Mouse (Mus musculus): ENCODE measurements around the gene D030056L22Rik.

The D030056L22Rik gene

DNA sequence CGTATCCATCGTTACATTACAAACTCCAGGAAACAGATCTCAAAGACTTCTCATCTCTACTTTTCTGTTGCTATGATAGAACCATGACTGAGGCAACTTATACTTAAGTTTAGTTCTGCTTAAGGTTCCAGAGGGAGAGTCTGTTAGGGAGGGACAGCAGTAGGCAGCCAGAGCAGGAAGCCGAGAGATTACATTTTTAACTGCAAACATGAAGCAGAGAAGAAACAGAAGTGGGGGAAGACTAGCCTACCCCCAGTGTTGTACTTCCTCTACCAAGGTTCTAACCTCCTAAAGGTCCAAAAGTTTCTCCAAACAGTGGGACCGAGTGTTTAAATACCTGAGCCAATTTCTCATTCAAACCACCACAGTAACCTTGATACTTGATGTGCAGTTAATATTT is 22.9 kb downstream of the D030056L22Rik start:
- no peak for DNase-seq

DNA sequence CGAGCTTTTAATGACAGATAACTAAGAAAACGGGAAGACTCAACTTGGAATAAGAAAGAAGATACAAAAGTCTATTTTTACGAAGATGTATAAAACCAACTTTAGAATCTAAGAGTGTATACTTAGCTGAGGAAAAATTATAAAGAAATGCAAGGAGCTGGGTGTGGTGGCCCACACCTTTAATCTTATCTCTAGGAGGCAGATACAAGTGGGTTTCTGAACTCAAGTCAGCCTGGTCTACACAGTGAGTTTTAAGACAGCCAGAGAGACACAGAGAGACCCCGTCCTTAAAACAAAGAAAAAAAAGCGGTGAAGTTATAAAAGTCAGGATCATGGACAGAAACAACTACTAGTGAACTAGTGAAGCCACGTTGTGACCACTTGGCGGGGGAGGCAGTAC is 26.2 kb downstream of the D030056L22Rik start:
- no peak for DNase-seq

DNA sequence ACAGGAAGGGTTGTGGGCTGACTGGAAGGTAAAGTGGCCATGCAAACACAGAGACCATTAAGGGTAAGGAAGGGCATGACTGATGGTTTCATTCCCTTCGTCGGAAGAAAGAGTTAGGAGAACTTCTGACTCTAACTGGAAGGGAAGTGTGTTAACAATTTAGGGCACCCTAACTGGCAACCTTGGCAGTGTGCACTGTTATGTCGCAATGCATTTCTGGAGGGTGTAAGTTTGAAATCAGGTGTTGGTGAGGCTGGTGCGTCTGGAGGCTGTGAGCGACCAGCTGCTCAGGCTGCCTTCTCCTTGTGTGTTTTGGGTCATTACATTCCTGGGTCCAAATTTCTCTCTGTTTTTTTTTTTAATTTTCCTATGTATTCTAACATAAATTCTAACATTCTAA is 31.0 kb downstream of the D030056L22Rik start:
- DNase-seq, result no peak

DNA sequence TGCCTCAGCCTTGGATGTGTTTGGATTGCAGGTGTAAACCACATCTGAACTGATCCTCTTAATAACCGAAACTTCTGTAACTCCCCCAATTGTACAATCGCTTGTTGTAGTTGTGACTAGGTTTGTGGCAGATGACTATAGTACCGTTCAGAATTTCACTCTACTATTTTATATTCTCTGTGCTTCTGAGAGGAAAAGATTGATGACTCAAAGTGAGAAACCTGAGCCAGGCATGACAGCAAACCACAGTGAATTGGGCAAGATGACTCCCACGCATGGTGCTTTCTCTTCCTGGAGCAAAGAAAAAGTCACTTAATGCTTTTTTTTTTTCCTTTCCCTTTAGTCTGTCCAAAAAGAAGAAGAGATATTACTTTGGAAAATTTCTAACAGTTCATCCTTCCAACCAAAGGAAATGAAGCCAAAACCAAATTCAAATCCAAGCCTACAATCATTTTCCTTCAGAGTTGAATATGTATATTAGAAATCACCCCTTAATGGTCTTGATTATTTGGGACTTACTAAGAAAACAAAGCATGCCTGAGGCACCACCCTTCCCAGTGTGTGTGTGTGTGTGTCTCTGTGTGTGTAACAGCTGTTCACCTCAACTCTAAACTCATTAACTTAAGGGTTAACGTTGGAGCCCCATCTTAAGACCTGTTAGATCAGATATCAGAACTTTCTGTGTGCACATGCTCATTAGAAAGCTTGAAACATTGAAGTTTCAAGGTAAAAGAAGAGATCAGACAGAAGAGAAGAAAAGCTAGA is 33.8 kb downstream of the D030056L22Rik start:
- no peak for DNase-seq

DNA sequence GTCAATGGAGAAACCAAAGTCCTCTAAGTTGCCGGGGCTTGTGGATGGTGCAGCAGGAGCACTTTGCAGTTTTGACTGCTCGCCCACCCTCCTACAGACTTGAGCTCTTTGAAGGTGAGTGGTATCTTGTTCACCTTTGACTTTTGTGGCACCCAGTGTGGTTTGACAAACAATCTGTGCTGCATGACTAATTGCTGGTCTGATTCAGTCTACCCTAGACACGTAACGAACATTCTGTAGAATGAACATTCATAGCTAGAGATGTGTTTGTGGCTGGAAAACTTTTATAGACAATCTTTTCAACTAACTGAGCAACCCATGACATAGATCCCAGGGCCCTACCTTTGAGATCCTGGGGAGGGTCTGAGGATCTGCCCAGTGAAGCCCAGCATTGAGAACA is 34.4 kb downstream of the D030056L22Rik start:
- DNase-seq, result no peak

DNA sequence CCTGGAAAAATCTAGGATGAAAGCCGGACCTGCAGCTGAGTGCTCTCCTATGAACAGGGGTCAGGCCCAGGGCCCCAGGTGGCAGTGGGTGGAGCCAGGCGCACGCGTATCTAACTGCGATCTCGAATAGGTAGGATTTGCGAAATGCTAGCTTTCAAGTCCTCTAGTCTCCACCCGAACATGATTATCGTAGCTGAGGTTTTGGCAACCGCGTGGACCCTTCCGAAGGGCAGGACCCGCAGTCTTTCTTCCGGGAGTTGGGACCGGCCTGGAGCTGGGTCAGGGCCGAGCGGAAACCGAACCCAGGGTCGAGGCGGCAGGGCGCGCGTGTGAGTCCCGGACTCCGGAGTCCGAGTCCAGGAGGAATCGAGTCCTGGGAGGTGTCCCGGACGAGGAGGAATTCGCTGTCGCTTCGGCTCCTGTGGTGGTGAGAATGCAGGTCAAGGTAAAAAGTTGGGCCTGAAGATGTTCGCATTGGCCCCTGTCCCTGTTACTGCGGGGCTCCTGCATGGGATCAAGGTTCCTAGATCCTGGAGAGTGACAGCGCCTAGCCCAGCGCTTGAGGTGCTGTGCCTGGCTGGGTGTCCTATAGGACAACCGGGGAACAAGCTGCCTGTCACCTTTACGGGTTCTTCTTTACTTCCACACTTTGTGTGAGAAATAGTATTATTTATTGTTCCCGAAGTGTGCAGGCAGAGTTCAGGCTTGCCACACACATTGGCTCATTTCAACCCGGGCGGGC is 36.8 kb downstream of the D030056L22Rik start, which contains the start of gene Trpm6:
Trpm6 (plus strand) TSS at position 386 of the 742 bp plus-strand sequence.
- DNase-seq, result no peak

DNA sequence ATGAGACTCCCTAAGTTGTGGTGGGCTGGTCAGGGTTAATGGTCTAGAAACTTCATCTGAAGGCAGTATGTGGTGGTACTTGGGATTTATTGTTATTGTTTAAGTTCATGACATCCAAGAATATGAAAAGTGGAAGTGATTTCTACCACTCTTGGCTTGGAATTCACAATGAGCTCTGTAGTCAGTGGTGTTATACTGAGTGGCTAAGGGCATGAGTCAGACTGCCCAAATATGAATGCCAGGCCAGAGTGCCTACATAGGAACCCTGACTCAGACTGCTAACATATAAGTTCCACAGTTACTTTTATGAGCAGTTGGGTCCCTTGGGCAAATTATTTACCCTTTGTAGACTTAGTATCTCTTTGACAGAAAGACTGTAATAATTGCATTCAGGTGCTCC is 44.2 kb downstream of the D030056L22Rik start:
- DNase-seq, result no peak

DNA sequence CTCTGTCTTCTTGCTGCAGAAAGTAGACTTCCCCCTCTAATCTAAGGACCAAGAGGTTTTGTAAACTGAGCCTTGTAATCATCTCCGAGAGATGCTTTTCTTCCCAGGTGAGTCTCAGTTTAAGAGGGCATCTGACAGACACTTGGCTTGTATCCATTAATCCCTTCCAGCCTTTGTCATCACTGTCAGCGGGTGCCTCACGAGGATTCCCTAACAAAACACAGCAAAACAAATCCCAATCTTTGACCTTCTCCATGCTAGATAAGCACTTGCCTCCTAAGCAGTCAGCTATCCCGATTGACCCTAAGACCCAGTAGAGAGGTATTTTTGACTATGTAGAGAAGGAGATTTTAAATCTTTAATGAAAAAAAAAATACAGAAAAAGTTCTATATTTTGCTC is 44.7 kb downstream of the D030056L22Rik start:
- DNase-seq, result no peak

DNA sequence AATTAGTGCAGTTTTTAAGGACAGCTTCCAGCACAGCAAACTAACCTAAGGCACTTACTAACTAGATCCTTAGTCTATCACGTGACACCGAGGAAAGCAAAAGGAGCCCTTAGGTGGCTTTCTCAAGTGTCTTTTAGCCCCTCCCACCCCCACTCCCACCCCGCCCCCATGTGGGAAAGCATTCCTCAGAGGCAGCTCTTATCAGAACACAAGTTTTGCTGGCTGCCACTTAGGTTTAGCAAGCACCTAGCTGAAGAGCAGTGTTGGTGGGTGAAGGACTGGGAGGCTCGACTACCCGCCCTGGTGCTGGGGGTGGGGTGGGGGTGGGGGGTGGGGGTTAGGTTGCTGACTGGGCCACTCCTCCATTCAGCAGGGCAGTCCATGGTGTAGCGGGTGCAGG is 45.3 kb downstream of the D030056L22Rik start:
- no peak for DNase-seq

DNA sequence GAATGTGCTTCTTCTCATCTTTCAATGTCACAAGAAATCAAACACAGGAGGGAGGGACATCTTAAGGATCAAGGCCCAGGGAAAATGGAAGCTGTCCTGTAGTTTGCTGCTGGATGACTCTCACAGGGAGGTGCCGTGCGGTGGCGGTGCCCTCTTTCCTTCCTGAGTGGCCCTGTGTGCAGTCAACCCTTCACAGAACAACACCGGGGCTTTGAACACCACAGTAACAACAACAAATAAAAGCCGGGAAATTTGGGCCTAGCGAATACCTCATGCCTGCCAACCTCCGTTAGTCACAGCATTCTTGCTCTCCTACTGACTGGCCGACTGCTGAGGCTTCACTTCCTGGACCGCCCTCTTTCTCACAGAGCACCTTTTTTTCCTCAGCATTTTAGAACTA is 45.9 kb downstream of the D030056L22Rik start:
- DNase-seq, result no peak

DNA sequence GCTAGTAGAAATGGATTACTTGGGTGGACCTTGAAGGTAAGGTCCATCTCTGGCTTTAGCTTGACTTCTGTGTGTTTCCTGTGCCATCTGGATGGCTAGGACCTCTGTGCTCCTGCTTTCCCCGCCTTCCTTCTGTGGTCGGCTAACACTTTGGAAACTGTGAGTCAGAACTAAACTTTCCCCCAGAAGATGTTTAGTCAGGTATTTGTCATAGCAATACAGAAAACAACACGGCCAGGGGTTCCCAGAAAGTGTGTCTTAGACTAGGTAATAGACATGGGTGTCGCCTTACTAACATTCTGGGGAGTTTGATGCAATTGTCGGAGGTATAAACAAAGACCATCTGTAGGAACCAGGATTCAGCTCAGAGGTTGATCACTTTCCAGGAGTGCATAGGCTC is 53.4 kb downstream of the D030056L22Rik start:
- DNase-seq, result no peak

Data from cerebellum, adult 9-11 months (tissue).